12 mouse cellular contexts compared by ENCODE assay signal in the genomic region with DNA sequence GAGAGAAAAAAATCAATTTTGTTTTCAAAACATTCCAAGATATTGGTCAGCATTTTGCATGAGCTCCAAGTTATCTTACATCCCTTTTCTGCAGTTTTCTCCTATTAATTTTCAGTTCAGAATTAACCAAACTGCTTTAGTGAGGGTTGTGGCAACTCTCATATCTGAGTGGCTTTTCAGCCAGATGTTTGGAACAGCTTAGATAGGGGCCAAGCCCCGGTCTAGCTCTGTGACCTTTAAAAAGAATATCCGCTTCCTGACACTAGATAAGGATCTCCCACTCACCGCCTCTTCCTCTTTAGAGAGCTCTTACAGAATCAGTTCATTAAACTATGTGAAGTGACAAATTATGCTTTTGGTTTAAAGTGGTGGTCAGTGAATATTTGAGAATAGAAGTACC. TPM values are rescaled to one million over a fixed set of nuclear protein-coding genes. Genes with fewer than 3 reads are reported as not detected.
DNase-seq lines count a peak whose midpoint lies in the region; ATAC-seq and TF ChIP-seq lines count a peak whose summit lies in the region.
"Had no signal": no experiment of that assay in that cellular context is flagged by ENCODE, and none has a peak within 500 bp of the region (broad histone marks: within the 10 kb centered on the region; RNA-seq: fewer than 3 reads in every experiment).

No protein-coding gene starts in this region.

- no peak overlapping the region for H3K4me3 ChIP-seq in gastrocnemius, adult 2 months
- no peak overlapping the region for H3K4me3 ChIP-seq in lung, adult 2 months (replicated peaks; ENCODE audit: extremely low read depth, low read depth, low read length)
- H3K4me3 ChIP-seq in liver, embryonic 13.5 days (replicated peaks): no peak overlapping the region
- H3K4me3 ChIP-seq in forebrain, embryonic 14.5 days (ENCODE audit: low read depth, low read length): no peak overlapping the region
- H3K4me3 ChIP-seq: erythroblast, embryonic 14.5 days; midbrain, embryonic 13.5 days had no signal

- TF ChIP-seq CTCF in gastrocnemius, adult 2 months (IDR thresholded peaks at IDR 0.05): no peak
- no peak for TF ChIP-seq CTCF in lung, adult 2 months (IDR thresholded peaks at IDR 0.05; ENCODE audit: insufficient read depth, low read length)

- no peak for TF ChIP-seq POLR2A in lung, adult 2 months (IDR thresholded peaks at IDR 0.05; ENCODE audit: borderline replicate concordance, extremely low read depth, low read depth, low read length)

- no peaks in the 10 kb centered on the region for H3K36me3 ChIP-seq in liver, embryonic 13.5 days
- H3K36me3 ChIP-seq in forebrain, embryonic 14.5 days (ENCODE audit: control insufficient read depth, insufficient read depth, low read length): no peaks in the 10 kb centered on the region
- H3K36me3 ChIP-seq: midbrain, embryonic 13.5 days had no signal

- H3K27ac ChIP-seq in gastrocnemius, adult 2 months: peak overlapping the region; percentile 48
- no peak overlapping the region for H3K27ac ChIP-seq in liver, embryonic 13.5 days
- H3K27ac ChIP-seq in forebrain, embryonic 14.5 days (ENCODE audit: low read depth, low read length): no peak overlapping the region
- H3K27ac ChIP-seq: midbrain, embryonic 13.5 days had no signal

- peak overlapping the region; percentile 30 for H3K4me2 ChIP-seq in liver, embryonic 13.5 days
- no peak overlapping the region for H3K4me2 ChIP-seq in forebrain, embryonic 14.5 days (ENCODE audit: low read length)
- H3K4me2 ChIP-seq: midbrain, embryonic 13.5 days had no signal

- peaks cover 22% of the 10 kb centered on the region for H3K4me1 ChIP-seq in lung, adult 2 months (ENCODE audit: control insufficient read depth, insufficient read depth, low read length)
- H3K4me1 ChIP-seq in liver, embryonic 13.5 days (replicated peaks): peaks cover 40% of the 10 kb centered on the region
- peaks cover 3% of the 10 kb centered on the region; the same call in 1 of the 2 replicates for H3K4me1 ChIP-seq in forebrain, embryonic 14.5 days (ENCODE audit: control insufficient read depth, insufficient read depth, low read length)

- 6% methylated on average over 3 of the region's 3 CpGs for whole genome bisulfite sequencing in lung, adult 2 months
- under 1% methylated on average over 3 of the region's 3 CpGs for WGBS in liver, embryonic 13.5 days (ENCODE audit: insufficient replicate concordance)
- 89% methylated on average over 3 of the region's 3 CpGs for WGBS in forebrain, embryonic 14.5 days

- no peak overlapping the region for H3K9ac ChIP-seq in liver, embryonic 13.5 days
- no peak overlapping the region for H3K9ac ChIP-seq in forebrain, embryonic 14.5 days (ENCODE audit: low read length)
- H3K9ac ChIP-seq: midbrain, embryonic 13.5 days had no signal

- no peak for DNase-seq in gastrocnemius, adult 2 months
- no peak for DNase-seq in gastrocnemius, postnatal 4 days (ENCODE audit: low spot score in 2 of 2)
- peak; percentile 69 for DNase-seq in lung, postnatal 36 days
- DNase-seq in lung, adult 2 months: no peak
- DNase-seq in liver, embryonic 13.5 days: peak; percentile 18
- peak; percentile 65 for DNase-seq in thymus, postnatal 0 days (ENCODE audit: low spot score)
- no peak for DNase-seq in forebrain, embryonic 14.5 days (ENCODE audit: low spot score)
- no peak for DNase-seq in left cerebral cortex, postnatal 4 days
- DNase-seq: heart, postnatal 4 days had no signal

- ATAC-seq in liver, embryonic 13.5 days (ENCODE audit: low read depth): peak; percentile 71; the same call in 1 of the 2 replicates
- no peak for ATAC-seq in forebrain, embryonic 14.5 days
- ATAC-seq: midbrain, embryonic 13.5 days; Patski had no signal

- H3K9me3 ChIP-seq in liver, embryonic 13.5 days (replicated peaks): no peaks in the 10 kb centered on the region
- no peaks in the 10 kb centered on the region for H3K9me3 ChIP-seq in forebrain, embryonic 14.5 days (replicated peaks; ENCODE audit: control insufficient read depth, low read length)
- H3K9me3 ChIP-seq: midbrain, embryonic 13.5 days had no signal

- no peaks in the 10 kb centered on the region for H3K27me3 ChIP-seq in liver, embryonic 13.5 days
- H3K27me3 ChIP-seq in forebrain, embryonic 14.5 days (replicated peaks; ENCODE audit: control insufficient read depth, insufficient read depth, low read length): no peaks in the 10 kb centered on the region
- H3K27me3 ChIP-seq: midbrain, embryonic 13.5 days; Patski had no signal

- intact Hi-C loops in gastrocnemius, adult 2 months (cut with DNase I): no loop called here
- intact Hi-C loops in left cerebral cortex, postnatal 4 days (cut with DNase I): no loop called here

RNA-seq across cellular contexts. Expression of gene Cblb, which starts 50.7 kb away (rescaled TPM):
- total RNA-seq in gastrocnemius, adult 2 months (2021): 10 to 100 TPM; 15.1 to 16.2 TPM
- 10 to 100 TPM; 28.2 to 28.7 TPM for total RNA-seq in gastrocnemius, postnatal 4 days (2021)
- polyA plus RNA-seq in lung, adult 2 months (2012; rRNA removed): 15.7 and 21.7 TPM in 2 replicates
- 1.2 and 2.1 TPM in 2 replicates for polyA plus RNA-seq in liver, embryonic 13.5 days (2015; fragmentation: Nextera tagmentation; extraction: Ambion mirVana)
- 8.9 and 9.0 TPM in 2 replicates for polyA plus RNA-seq in thymus, postnatal 0 days (2015; fragmentation: Nextera tagmentation; extraction: Ambion mirVana)
- 16.8 and 19.2 TPM in 2 replicates for polyA plus RNA-seq in forebrain, embryonic 14.5 days (2014; fragmentation: Nextera tagmentation; extraction: Ambion mirVana)
- 10 to 100 TPM; 40.0 to 43.8 TPM for total RNA-seq in left cerebral cortex, postnatal 4 days (2021)

Comparison
In these comparisons a context has a peak if more than half of its experiments do, and no peak if none do; other contexts are left out.
1. DNase-seq: peak in lung, postnatal 36 days (single experiment), liver, embryonic 13.5 days (single experiment) and thymus, postnatal 0 days (single experiment); none in gastrocnemius, adult 2 months (single experiment), gastrocnemius, postnatal 4 days (0 of 2), lung, adult 2 months (single experiment), forebrain, embryonic 14.5 days (single experiment) and left cerebral cortex, postnatal 4 days (single experiment).